In the genomic region with DNA sequence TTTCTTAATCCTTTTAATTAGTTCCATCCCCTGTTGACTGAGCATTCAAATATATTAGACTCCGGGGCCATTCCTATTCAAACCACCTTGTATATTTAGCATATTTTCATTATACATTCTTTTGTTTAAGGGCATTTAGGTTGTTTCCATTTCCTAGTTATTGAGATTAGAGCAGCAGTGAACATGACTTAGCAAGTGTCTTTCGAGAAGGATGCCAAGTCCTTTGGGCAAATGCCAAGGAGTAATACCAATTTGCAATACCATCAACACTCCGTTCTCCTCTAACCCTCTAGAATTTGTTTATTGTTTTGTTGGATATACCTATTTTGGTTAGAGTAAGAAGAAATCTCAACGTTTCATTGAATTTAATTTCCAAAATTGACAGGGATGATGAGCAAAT, we compare ENCODE assay signal across 16 mouse cellular contexts.
"Had no signal": no experiment of that assay in that cellular context is flagged by ENCODE, and none has a peak within 500 bp of the region (broad histone marks: within the 10 kb centered on the region; RNA-seq: fewer than 3 reads in every experiment).

No protein-coding gene starts in this region.

- H3K9me3 ChIP-seq: midbrain, embryonic 13.5 days; neural tube, embryonic 12.5 days; stomach, embryonic 15.5 days had no signal

- H3K27ac ChIP-seq: macrophage; midbrain, embryonic 13.5 days; neural tube, embryonic 12.5 days; stomach, embryonic 15.5 days; stomach, postnatal 0 days had no signal

- H3K9ac ChIP-seq: lung, embryonic 14.5 days; midbrain, embryonic 13.5 days; neural tube, embryonic 12.5 days; stomach, embryonic 15.5 days had no signal

- H3K4me1 ChIP-seq: megakaryocyte, embryonic 14.5 days; midbrain, embryonic 13.5 days; neural tube, embryonic 12.5 days; stomach, embryonic 15.5 days had no signal

- H3K36me3 ChIP-seq: midbrain, embryonic 13.5 days; neural tube, embryonic 12.5 days; stomach, embryonic 15.5 days had no signal

- H3K4me3 ChIP-seq: megakaryocyte, embryonic 14.5 days; midbrain, embryonic 13.5 days; neural tube, embryonic 12.5 days; stomach, embryonic 15.5 days had no signal

- DNase-seq: lung, adult 18-20 months; lung, embryonic 14.5 days; lung, postnatal 14 days; lung, postnatal 36 days; right cerebral cortex, postnatal 14 days; thymus, adult 2 months; thymus, postnatal 25 days; thymus, postnatal 4 days had no signal

- H3K27me3 ChIP-seq: megakaryocyte, embryonic 14.5 days; midbrain, embryonic 13.5 days; neural tube, embryonic 12.5 days; stomach, embryonic 15.5 days had no signal

- H3K4me2 ChIP-seq: lung, embryonic 14.5 days; midbrain, embryonic 11.5 days; midbrain, embryonic 13.5 days; neural tube, embryonic 12.5 days; stomach, embryonic 15.5 days had no signal

- ATAC-seq: midbrain, embryonic 13.5 days; midbrain, embryonic 16.5 days had no signal
